Mouse (Mus musculus) c-Kit-positive CD71-positive TER-119-positive erythroid progenitor cells, embryonic 14.5 days (primary cell): Measurements from ENCODE around the gene Myl7.

Experiments used
- DNase-seq: peaks from one replicate; pipeline ENCODE4 v3.0.0-alpha.2; 2013; ENCODE audit warnings: low spot score

Gene Myl7

GRCm38 (mm10) chr11:5862394-5863105 lies 36.0 kb downstream of the Myl7 start:
- no peak for DNase-seq

DNA sequence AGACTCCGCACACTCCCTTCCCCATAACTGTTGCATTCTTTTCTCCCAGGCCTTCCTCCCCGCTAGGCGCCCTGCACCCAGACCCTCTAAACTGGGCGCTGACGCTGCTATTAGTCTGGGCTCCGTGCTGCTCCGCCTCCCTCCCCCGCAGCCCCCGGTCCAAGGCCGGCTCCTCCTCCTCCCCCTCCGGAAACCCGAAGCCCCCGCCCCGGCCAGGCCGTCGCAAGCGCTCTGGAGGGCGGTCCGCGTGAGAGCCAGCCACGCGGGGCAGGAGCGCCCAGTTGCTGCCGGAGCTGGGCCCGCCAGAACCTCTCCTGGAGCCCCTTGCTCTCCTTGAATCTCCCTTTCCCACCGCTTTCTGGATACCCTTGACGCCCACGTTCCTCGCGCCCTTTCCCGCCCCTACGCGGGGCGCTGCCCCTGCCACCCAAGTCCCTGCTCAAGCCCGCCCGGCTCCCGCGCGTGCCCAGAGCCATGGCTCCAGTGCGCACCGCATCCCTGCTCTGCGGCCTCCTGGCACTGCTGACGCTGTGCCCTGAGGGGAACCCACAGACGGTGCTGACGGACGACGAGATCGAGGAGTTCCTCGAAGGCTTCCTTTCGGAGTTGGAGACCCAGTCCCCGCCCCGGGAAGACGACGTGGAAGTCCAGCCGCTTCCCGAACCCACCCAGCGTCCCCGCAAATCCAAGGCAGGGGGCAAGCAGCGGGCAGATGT lies 36.7 kb downstream of the Myl7 start, which contains the start of gene Aebp1:
Aebp1 (plus strand) TSS at position 270 of the 716 bp plus-strand sequence.
- no peak for DNase-seq

DNA sequence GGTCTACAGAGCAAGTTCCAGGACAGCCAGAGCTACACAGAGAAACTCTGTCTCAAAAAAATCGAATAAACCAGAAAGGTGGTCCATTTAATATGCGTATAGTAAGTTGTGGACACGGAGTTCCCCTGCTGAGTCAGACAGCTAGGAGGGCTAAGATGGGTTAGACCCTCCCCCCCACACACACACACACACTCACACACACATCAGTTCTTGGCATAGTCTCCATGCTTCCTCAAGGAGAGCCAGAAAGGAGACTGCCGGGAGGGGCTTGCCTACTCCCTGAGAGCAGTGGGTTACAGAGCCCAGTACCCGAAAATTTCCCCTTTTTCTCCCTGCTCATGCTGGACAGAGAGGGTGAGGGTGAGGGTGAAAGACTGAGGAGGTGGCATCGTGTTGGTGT lies 37.9 kb downstream of the Myl7 start:
- DNase-seq: no peak

DNA sequence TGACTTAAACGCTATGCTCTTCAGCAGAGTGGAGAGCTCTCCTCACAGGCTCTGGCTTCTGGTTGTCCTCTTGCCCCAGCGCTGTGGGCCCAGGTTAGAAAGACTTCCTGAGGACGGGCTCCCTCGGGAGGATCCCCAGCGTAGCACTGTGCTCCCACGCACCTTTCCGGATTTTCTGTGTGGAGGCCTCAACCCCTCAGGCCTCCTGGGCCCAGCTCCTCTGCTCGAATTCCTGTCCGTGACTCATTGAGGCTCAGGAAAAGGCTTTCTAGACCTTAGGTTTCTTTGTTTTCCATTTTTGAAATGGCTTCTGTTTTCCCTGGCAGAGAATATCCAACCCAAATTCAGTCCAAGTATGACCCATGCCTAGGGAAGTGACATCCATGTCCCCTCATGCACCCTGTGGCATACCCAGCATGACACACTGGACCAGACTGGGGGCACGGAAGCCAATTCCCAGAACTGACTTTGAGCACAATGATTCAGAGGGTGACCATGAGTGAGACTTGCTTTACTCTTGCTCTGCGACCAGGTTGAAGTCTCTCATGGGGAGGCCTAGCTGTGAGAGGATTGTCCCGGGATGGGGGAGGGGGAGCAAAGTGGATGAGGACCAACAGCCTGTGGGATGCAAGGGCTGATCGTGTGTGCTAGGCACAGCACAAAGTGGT lies 38.6 kb downstream of the Myl7 start:
- no peak for DNase-seq

DNA sequence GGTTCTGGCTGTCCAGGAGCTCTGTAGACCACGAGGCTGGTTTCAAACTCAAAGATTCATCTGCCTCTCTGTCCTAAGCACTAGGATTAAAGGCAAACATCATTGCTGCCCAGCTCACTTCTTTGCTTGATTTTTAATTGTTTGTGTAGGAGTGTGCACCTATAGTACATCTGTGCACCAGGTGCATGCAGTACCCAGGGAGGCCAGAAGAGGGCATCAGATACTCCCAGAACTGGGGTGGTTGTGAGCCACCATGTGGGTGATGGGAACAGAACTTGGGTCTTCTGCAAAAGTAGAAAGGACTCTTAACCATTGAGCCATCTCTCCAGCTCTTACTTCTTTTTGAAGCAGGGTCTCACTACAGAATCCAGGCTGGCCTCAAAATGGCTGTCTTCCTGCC lies 39.9 kb downstream of the Myl7 start:
- DNase-seq: no peak

- no peak for DNase-seq
These were observed 42.0 kb downstream of the Myl7 start for GRCm38 (mm10) chr11:5856479-5857130.

GRCm38 (mm10) chr11:5855902-5856301 lies 42.7 kb downstream of the Myl7 start:
- no peak for DNase-seq

DNA sequence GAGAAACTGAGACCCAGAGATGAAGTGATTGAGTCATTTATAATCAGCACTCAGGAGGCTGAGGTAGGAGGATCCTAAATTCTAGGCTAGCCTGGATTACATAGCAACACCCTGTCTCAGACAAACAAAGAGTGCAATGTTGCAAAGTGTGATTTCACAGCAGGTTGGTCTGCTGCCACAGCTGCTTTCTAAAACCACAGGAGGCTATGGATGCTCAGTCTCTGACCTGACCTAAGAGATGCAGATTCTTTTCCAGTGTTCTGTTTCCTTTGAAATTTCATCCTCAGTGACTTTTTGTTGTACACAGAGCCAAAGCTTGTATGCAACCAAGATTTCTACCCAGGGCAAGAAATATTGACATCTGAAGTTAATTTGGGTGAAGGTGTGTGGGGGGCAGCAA lies 43.1 kb downstream of the Myl7 start:
- DNase-seq: no peak

- no peak for DNase-seq
These were observed 46.3 kb downstream of the Myl7 start for GRCm38 (mm10) chr11:5852314-5852713.

DNA sequence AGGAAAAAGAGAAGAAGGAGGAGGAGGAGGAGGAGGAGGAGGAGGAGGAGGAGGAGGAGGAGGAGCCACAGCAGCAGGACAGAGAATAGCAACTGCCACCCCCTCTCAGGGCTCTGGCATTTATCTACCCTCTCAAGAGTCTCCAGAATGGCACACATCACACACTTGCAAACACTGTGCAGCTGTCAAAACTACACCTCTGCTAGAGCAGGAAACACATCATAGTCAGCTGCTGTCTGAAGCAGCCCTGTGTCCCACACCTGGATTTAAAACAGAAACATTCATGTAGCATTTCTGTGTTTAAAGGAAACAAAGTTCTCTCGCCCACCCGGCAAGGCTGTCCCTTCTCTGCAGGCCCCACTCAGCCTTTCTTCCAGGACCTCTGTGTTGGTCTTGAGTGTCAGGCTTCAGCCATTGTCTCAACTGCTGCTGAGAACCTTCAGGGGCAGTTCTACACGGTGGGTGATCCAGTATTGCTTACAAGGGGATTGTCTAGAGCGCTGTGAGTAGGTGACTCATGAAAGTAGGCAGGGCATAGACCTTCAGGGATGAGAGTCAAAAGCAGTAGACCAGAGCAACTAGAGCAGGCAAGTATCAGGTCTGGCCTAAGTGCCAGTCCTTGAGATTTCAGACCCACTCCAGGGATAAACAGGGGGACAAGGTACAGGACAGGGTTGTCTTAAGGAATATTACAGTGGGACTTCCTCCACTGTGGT lies 47.4 kb downstream of the Myl7 start:
- DNase-seq: no peak

GRCm38 (mm10) chr11:5850452-5850851 lies 48.1 kb downstream of the Myl7 start:
- no peak for DNase-seq

GRCm38 (mm10) chr11:5849316-5849715 lies 49.3 kb downstream of the Myl7 start:
- no peak for DNase-seq

GRCm38 (mm10) chr11:5848741-5849140 lies 49.8 kb downstream of the Myl7 start:
- no peak for DNase-seq

DNA sequence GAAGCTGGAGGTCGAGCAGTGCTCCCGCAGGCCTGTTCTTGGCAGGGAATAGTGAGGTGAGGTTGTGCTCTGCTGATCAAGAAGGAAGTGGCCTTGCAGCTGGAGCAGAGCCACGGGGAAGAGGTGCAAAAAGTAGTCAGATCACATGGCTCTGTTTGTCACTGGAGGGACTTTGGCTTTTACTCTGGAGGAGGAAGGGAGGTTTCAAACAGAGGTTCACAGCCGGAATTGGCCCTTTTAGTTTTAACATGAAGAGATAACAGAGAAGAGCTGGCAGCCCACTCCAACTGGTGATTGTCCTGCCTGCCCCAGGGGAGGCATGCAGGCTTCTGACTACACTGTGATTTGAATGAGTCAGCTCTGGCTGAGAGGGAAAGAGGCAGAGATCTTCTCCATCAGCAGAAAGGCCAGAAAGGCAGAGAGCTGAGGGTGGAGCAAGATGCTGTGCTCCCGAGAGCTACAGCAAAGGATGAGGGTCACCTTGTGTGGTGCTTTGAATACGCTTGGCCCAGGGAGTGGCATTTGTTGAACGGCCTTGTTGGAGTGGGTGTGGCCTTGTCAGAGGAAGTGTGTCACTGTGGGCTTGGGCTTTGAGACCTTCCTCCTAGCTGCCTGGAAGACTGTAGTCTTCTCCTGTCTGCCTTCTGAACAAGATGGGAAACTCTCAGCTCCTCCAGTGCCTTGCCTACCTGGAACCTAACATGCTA lies 51.8 kb downstream of the Myl7 start:
- DNase-seq: no peak
